Comparison of ENCODE assay signal across 8 mouse cellular contexts in the genomic region with DNA sequence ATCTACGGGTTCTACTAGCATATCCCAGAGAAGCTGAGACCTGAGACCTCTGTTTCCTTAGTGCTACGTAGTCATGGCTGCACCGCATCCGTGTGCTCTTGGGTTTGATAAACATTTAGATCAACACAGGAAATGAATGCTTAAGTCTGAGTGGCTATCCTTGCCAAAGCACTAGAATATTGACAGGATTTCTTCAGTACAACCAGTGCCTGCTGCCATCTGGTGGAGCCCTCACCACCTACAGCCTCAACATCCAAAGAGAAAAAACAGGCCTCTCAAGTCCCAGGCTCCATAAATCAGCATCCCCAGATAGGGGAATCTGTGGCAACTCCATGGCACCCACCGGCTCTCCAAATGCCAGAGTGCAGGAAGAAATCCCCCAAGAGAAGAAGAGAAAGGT. TPM values are rescaled to one million over a fixed set of nuclear protein-coding genes. Genes with fewer than 3 reads are reported as not detected.
A peak's percentile ranks its signal among the peaks of the same experiment; 100 is the strongest.
DNase-seq lines count a peak whose midpoint lies in the region; ATAC-seq and TF ChIP-seq lines count a peak whose summit lies in the region.

No protein-coding gene starts in this region.

- no peak overlapping the region for H3K4me2 ChIP-seq in heart, embryonic 11.5 days
- no peak overlapping the region for H3K4me2 ChIP-seq in forebrain, embryonic 15.5 days (replicated peaks)
- no peak overlapping the region for H3K4me2 ChIP-seq in hindbrain, postnatal 0 days (ENCODE audit: low read depth, low read length)
- no peak overlapping the region for H3K4me2 ChIP-seq in midbrain, embryonic 14.5 days (ENCODE audit: low read length)

- no peak overlapping the region for H3K27ac ChIP-seq in heart, embryonic 11.5 days (ENCODE audit: low read depth, low read length)
- H3K27ac ChIP-seq in forebrain, embryonic 15.5 days (replicated peaks), result no peak overlapping the region
- no peak overlapping the region for H3K27ac ChIP-seq in hindbrain, postnatal 0 days
- H3K27ac ChIP-seq in midbrain, embryonic 14.5 days (replicated peaks; ENCODE audit: low read depth, low read length), result no peak overlapping the region

- intact Hi-C loops in left cerebral cortex, postnatal 10 days (cut with DNase I), result loop anchor here (2.0 to 5.0 kb wide), 2 partner anchors 294 to 449 kb away; no protein-coding TSS in a partner anchor

- H3K27me3 ChIP-seq in heart, embryonic 11.5 days (ENCODE audit: control insufficient read depth, insufficient read depth, low read length), result no peaks in the 10 kb centered on the region
- no peaks in the 10 kb centered on the region for H3K27me3 ChIP-seq in forebrain, embryonic 15.5 days
- H3K27me3 ChIP-seq in hindbrain, postnatal 0 days (ENCODE audit: insufficient read depth, low read length), result no peaks in the 10 kb centered on the region
- H3K27me3 ChIP-seq in midbrain, embryonic 14.5 days (ENCODE audit: control insufficient read depth, insufficient read depth, low read length), result no peaks in the 10 kb centered on the region

- no peak overlapping the region for H3K4me3 ChIP-seq in heart, embryonic 11.5 days (ENCODE audit: low read depth, low read length)
- no peak overlapping the region for H3K4me3 ChIP-seq in forebrain, embryonic 15.5 days
- no peak overlapping the region for H3K4me3 ChIP-seq in hindbrain, postnatal 0 days (ENCODE audit: low read length)
- no peak overlapping the region for H3K4me3 ChIP-seq in midbrain, embryonic 14.5 days (replicated peaks; ENCODE audit: low read depth, low read length)

- no peak overlapping the region for H3K9ac ChIP-seq in heart, embryonic 11.5 days (ENCODE audit: low read depth, low read length)
- no peak overlapping the region for H3K9ac ChIP-seq in forebrain, embryonic 15.5 days (replicated peaks)
- H3K9ac ChIP-seq in hindbrain, postnatal 0 days (replicated peaks; ENCODE audit: low read length), result no peak overlapping the region
- no peak overlapping the region for H3K9ac ChIP-seq in midbrain, embryonic 14.5 days (replicated peaks; ENCODE audit: low read length)

- peak; percentile 94 for TF ChIP-seq CTCF in hindbrain, postnatal 0 days (IDR thresholded peaks at IDR 0.05; ENCODE audit: low read depth)

- WGBS in heart, embryonic 11.5 days (ENCODE audit: insufficient replicate concordance), result 36% methylated on average over 5 of the region's 5 CpGs
- 44% methylated on average over 5 of the region's 5 CpGs for whole genome bisulfite sequencing in forebrain, embryonic 15.5 days
- 41% methylated on average over 5 of the region's 5 CpGs for WGBS in hindbrain, postnatal 0 days
- WGBS in midbrain, embryonic 14.5 days, result 54% methylated on average over 5 of the region's 5 CpGs

- no peaks in the 10 kb centered on the region for H3K36me3 ChIP-seq in heart, embryonic 11.5 days (ENCODE audit: control insufficient read depth, insufficient read depth, low read length)
- no peaks in the 10 kb centered on the region for H3K36me3 ChIP-seq in forebrain, embryonic 15.5 days
- no peaks in the 10 kb centered on the region for H3K36me3 ChIP-seq in hindbrain, postnatal 0 days (ENCODE audit: insufficient read depth, low read length)
- no peaks in the 10 kb centered on the region for H3K36me3 ChIP-seq in midbrain, embryonic 14.5 days (ENCODE audit: control insufficient read depth, insufficient read depth, low read length)

- no peaks in the 10 kb centered on the region for H3K4me1 ChIP-seq in heart, embryonic 11.5 days (ENCODE audit: control insufficient read depth, insufficient read depth, low read length)
- no peaks in the 10 kb centered on the region for H3K4me1 ChIP-seq in forebrain, embryonic 15.5 days
- H3K4me1 ChIP-seq in hindbrain, postnatal 0 days (ENCODE audit: insufficient read depth, low read length), result no peaks in the 10 kb centered on the region
- H3K4me1 ChIP-seq in midbrain, embryonic 14.5 days (ENCODE audit: control insufficient read depth, insufficient read depth, low read length), result no peaks in the 10 kb centered on the region

- H3K9me3 ChIP-seq in heart, embryonic 11.5 days (replicated peaks; ENCODE audit: control insufficient read depth, low read length), result no peaks in the 10 kb centered on the region
- H3K9me3 ChIP-seq in forebrain, embryonic 15.5 days, result no peaks in the 10 kb centered on the region
- no peaks in the 10 kb centered on the region for H3K9me3 ChIP-seq in hindbrain, postnatal 0 days (ENCODE audit: low read length)
- H3K9me3 ChIP-seq in midbrain, embryonic 14.5 days (ENCODE audit: control insufficient read depth, low read length), result no peaks in the 10 kb centered on the region

- DNase-seq in heart, adult 18-20 months, result peak; percentile 41 to 67
- peak; percentile 38 for DNase-seq in c-Kit-positive CD71-negative TER-119-negative erythroid progenitor cells, embryonic 14.5 days (ENCODE audit: low read depth)
- peak; percentile 89 for DNase-seq in hindbrain, postnatal 0 days (ENCODE audit: low spot score)
- DNase-seq in left cerebral cortex, postnatal 10 days (ENCODE audit: extremely low spot score in 1 of 2, low spot score in 2 of 2), result peak; percentile 79 to 80
- peak; percentile 90 for DNase-seq in midbrain, embryonic 14.5 days
- peak; percentile 59 for DNase-seq in telencephalon, adult 2 months (ENCODE audit: low read depth, low spot score)

- ATAC-seq in heart, embryonic 11.5 days (replicated peaks; ENCODE audit: insufficient number of reproducible peaks, low FRiP score, low TSS enrichment), result no peak
- peak; percentile 81 for ATAC-seq in forebrain, embryonic 15.5 days (replicated peaks)
- peak; percentile 79 for ATAC-seq in hindbrain, postnatal 0 days
- peak; percentile 62; the same call in 1 of the 2 replicates for ATAC-seq in midbrain, embryonic 14.5 days (ENCODE audit: low FRiP score, low TSS enrichment)

RNA-seq across cellular contexts. Expression of a gene that starts 17.3 kb away (rescaled TPM):
- 10 to 100 TPM; 13.1 to 16.4 TPM for total RNA-seq in heart, adult 18-20 months (2021)
- 14.4 and 16.6 TPM in 2 replicates for polyA plus RNA-seq in heart, embryonic 11.5 days (2014; fragmentation: Nextera tagmentation; extraction: Ambion mirVana)
- polyA plus RNA-seq in forebrain, embryonic 15.5 days (2015; fragmentation: Nextera tagmentation; extraction: Ambion mirVana), result 5.9 and 7.8 TPM in 2 replicates
- 15.6 and 25.2 TPM in 2 replicates for total RNA-seq in hindbrain, postnatal 0 days (2014; rRNA removed)
- 11.3 and 14.5 TPM in 2 replicates for polyA plus RNA-seq in hindbrain, postnatal 0 days (2015; fragmentation: Nextera tagmentation; extraction: Ambion mirVana)
- total RNA-seq in left cerebral cortex, postnatal 10 days (2021), result 10 to 100 TPM; 10.2 to 10.8 TPM
- 9.6 and 10.1 TPM in 2 replicates for polyA plus RNA-seq in midbrain, embryonic 14.5 days (2014; fragmentation: Nextera tagmentation; extraction: Ambion mirVana)

Comparison
In these comparisons a context has a peak if more than half of its experiments do, and no peak if none do; other contexts are left out.
1. DNase-seq: peak in every context shown above with its lines; median percentile 90 in midbrain, embryonic 14.5 days; 89 in hindbrain, postnatal 0 days; 80 in left cerebral cortex, postnatal 10 days; 59 in telencephalon, adult 2 months; 54 in heart, adult 18-20 months; 38 in c-Kit-positive CD71-negative TER-119-negative erythroid progenitor cells, embryonic 14.5 days.